Mouse (Mus musculus): ENCODE measurements around the gene Tmem150c.

GRCm38 (mm10) chr5:100159638-100159973 lies at the start of gene Tmem150c:
- TF ChIP-seq CTCF (IDR thresholded peaks at IDR 0.05; ENCODE audit: low read depth) (no peak), EP300 (IDR thresholded peaks at IDR 0.05; ENCODE audit: low read depth) (no peak)

Data from liver, embryonic 14.5 days (tissue).